Mouse (Mus musculus): ENCODE results near the gene Capzb. TPM values are rescaled to one million over a fixed set of nuclear protein-coding genes. Genes with fewer than 3 reads are reported as not detected.

Gene Capzb
- total and polyA plus RNA-seq, 2 experiments from 2014 or later = 108 to 309 TPM

DNA sequence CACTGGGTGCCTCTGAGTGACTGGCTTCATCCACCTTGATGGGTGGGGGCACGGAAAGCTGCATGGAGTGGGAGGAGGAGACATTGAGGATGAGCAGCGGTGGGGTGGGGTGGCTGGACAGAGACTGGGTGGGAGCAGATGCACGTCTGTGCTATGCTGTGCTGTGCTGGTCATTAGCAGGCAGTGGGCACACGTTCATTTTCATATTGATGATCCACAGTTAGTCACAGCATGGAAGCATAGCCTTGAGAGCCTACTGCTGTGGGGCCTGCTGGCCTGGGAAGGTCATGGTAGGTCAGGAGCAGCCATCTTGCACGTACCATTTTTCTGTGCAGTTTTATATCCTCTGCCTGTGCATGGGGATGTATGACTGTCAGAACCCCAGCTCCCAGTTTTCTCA, 56.0 kb downstream of the Capzb start:
- Histone ChIP-seq H3K27ac (ENCODE audit: low read depth, low read length) (no peak overlapping the region), H3K27me3 (ENCODE audit: insufficient read depth, low read length) (no peaks in the 10 kb centered on the region), H3K4me2 (ENCODE audit: low read depth, low read length, poor library complexity, severe bottlenecking) (no peak overlapping the region), H3K4me1 (ENCODE audit: insufficient read depth, low read length) (peaks cover 3% of the 10 kb centered on the region; the same call in 1 of the 2 replicates), H3K36me3 (ENCODE audit: insufficient read depth, low read length) (0 out of 2 replicates have a peak, but pooled peaks cover 2% of the 10 kb centered on the region), H3K4me3 (ENCODE audit: low read depth, low read length) (no peak overlapping the region), H3K9ac (replicated peaks; ENCODE audit: low read length, poor library complexity, severe bottlenecking) (no peak overlapping the region), H3K9me3 (ENCODE audit: low read length) (no peaks in the 10 kb centered on the region)
- no peak for ATAC-seq (ENCODE audit: low FRiP score)
- no peak for TF ChIP-seq CTCF (IDR thresholded peaks at IDR 0.05)
- DNase-seq (ENCODE audit: low spot score) = no peak
- 61% methylated on average over 5 of the region's 5 CpGs for whole genome bisulfite sequencing

DNA sequence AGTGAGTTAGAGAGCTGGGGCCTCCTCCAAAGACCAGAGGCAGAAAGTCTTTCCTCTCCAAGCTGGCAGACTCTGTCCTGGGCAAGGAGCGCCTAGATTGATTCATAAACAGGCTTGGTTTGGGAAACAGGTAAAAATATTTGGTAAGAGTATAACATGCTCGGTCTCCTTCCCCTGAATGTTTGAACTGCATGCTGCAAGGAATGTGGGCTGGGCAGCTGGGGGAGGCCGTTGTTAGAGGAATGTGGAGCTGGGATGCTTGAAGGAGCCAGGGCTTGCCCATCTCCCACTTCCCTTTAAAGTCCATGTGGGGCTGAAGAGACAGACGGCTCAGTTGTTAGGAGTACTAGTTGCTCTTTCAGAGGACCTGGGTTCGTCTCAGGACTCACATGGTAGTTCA, 57.3 kb downstream of the Capzb start:
- Histone ChIP-seq H3K4me1 (ENCODE audit: insufficient read depth, low read length) (peaks cover 3% of the 10 kb centered on the region; the same call in 1 of the 2 replicates), H3K4me3 (ENCODE audit: low read depth, low read length) (no peak overlapping the region), H3K9ac (replicated peaks; ENCODE audit: low read length, poor library complexity, severe bottlenecking) (no peak overlapping the region), H3K36me3 (ENCODE audit: insufficient read depth, low read length) (0 out of 2 replicates have a peak, but pooled peaks cover 2% of the 10 kb centered on the region), H3K27me3 (ENCODE audit: insufficient read depth, low read length) (no peaks in the 10 kb centered on the region), H3K27ac (ENCODE audit: low read depth, low read length) (no peak overlapping the region), H3K9me3 (ENCODE audit: low read length) (no peaks in the 10 kb centered on the region), H3K4me2 (ENCODE audit: low read depth, low read length, poor library complexity, severe bottlenecking) (no peak overlapping the region)
- ATAC-seq (ENCODE audit: low FRiP score) (no peak), DNase-seq (ENCODE audit: low spot score) (no peak)
- WGBS = 75% methylated on average over 5 of the region's 5 CpGs
- no peak for TF ChIP-seq CTCF (IDR thresholded peaks at IDR 0.05)

DNA sequence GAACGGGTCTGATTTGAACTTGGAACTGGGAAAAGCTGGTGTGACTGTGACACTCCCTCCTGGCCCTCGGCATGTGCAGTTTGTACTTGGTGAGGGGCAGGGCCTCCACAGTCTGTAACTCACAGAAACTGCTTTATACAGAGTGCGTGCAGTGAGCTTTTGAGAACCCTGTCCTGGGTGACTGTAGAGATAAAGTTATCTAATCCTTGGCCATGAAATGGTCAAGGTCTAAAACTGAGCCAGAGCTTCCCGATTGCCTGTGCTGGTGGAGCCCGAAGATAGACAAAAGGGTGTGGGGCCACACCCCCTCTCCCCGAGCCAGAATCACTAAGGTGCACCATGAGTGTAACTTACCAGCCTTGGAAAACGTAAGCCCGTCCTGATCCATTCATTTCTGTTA, 58.2 kb downstream of the Capzb start:
- ATAC-seq (ENCODE audit: low FRiP score) = no peak
- Histone ChIP-seq H3K36me3 (ENCODE audit: insufficient read depth, low read length) (0 out of 2 replicates have a peak, but pooled peaks cover 2% of the 10 kb centered on the region), H3K27ac (ENCODE audit: low read depth, low read length) (no peak overlapping the region; the same call in 1 of the 2 replicates), H3K4me3 (ENCODE audit: low read depth, low read length) (no peak overlapping the region), H3K27me3 (ENCODE audit: insufficient read depth, low read length) (no peaks in the 10 kb centered on the region), H3K9me3 (ENCODE audit: low read length) (no peaks in the 10 kb centered on the region), H3K4me1 (ENCODE audit: insufficient read depth, low read length) (peaks cover 3% of the 10 kb centered on the region; the same call in 1 of the 2 replicates), H3K4me2 (ENCODE audit: low read depth, low read length, poor library complexity, severe bottlenecking) (no peak overlapping the region), H3K9ac (replicated peaks; ENCODE audit: low read length, poor library complexity, severe bottlenecking) (no peak overlapping the region)
- no peak for DNase-seq (ENCODE audit: low spot score)
- TF ChIP-seq CTCF (IDR thresholded peaks at IDR 0.05) = no peak
- WGBS = 71% methylated on average over 8 of the region's 8 CpGs

- H3K27ac ChIP-seq (ENCODE audit: low read depth, low read length) = peak overlapping the region; percentile 38; the same call in 1 of the 2 replicates
- WGBS = 50% methylated on average over 22 of the region's 22 CpGs
- H3K4me1 ChIP-seq (ENCODE audit: insufficient read depth, low read length) = peaks cover 3% of the 10 kb centered on the region; the same call in 1 of the 2 replicates
- no peak overlapping the region for H3K9ac ChIP-seq (replicated peaks; ENCODE audit: low read length, poor library complexity, severe bottlenecking)
- DNase-seq (ENCODE audit: low spot score) (peak; percentile 68), ATAC-seq (ENCODE audit: low FRiP score) (no peak)
- H3K4me2 ChIP-seq (ENCODE audit: low read depth, low read length, poor library complexity, severe bottlenecking) = no peak overlapping the region
- H3K9me3 ChIP-seq (ENCODE audit: low read length) = no peaks in the 10 kb centered on the region
- no peaks in the 10 kb centered on the region for H3K27me3 ChIP-seq (ENCODE audit: insufficient read depth, low read length)
- TF ChIP-seq CTCF (IDR thresholded peaks at IDR 0.05) = peak; percentile 79
- H3K4me3 ChIP-seq (ENCODE audit: low read depth, low read length) = no peak overlapping the region
- peaks cover 7% of the 10 kb centered on the region; the same call in 1 of the 2 replicates for H3K36me3 ChIP-seq (ENCODE audit: insufficient read depth, low read length)
These were observed 59.5 kb downstream of the Capzb start for GRCm38 (mm10) chr4:139252051-139252760.

GRCm38 (mm10) chr4:139253206-139253605, 60.5 kb downstream of the Capzb start:
- H3K36me3 ChIP-seq (ENCODE audit: insufficient read depth, low read length) = peaks cover 13% of the 10 kb centered on the region
- WGBS = 86% methylated on average over 9 of the region's 9 CpGs
- H3K4me2 ChIP-seq (ENCODE audit: low read depth, low read length, poor library complexity, severe bottlenecking) = no peak overlapping the region
- ATAC-seq (ENCODE audit: low FRiP score) = no peak
- H3K27me3 ChIP-seq (ENCODE audit: insufficient read depth, low read length) = no peaks in the 10 kb centered on the region
- no peak overlapping the region for H3K9ac ChIP-seq (replicated peaks; ENCODE audit: low read length, poor library complexity, severe bottlenecking)
- peaks cover 3% of the 10 kb centered on the region; the same call in 1 of the 2 replicates for H3K4me1 ChIP-seq (ENCODE audit: insufficient read depth, low read length)
- no peak overlapping the region for H3K27ac ChIP-seq (ENCODE audit: low read depth, low read length)
- no peak overlapping the region for H3K4me3 ChIP-seq (ENCODE audit: low read depth, low read length)
- TF ChIP-seq CTCF (IDR thresholded peaks at IDR 0.05) = no peak
- no peak for DNase-seq (ENCODE audit: low spot score)
- no peaks in the 10 kb centered on the region for H3K9me3 ChIP-seq (ENCODE audit: low read length)

DNA sequence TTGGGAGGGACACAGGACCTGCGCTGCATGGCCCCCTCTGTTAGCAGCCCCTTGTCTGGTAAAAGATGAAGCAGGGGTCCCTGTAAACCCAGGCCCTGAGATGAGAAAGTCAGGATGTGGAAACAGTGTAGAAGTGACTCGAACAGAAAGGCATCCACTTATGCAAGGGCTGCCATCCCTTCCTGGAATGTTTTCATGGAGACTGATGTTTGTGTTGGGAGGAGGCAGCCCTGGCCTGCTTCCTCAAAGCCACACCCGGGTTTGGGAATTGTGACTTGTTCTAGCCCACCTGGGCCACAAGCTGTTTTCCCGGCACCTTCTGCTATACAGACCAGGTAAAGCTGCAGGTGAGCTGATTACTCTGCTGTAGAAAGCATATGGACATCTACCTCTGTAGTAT, 63.4 kb downstream of the Capzb start:
- H3K9ac ChIP-seq (replicated peaks; ENCODE audit: low read length, poor library complexity, severe bottlenecking) = no peak overlapping the region
- peaks cover 33% of the 10 kb centered on the region for H3K36me3 ChIP-seq (ENCODE audit: insufficient read depth, low read length)
- no peak overlapping the region for H3K4me3 ChIP-seq (ENCODE audit: low read depth, low read length)
- no peaks in the 10 kb centered on the region for H3K9me3 ChIP-seq (ENCODE audit: low read length)
- TF ChIP-seq CTCF (IDR thresholded peaks at IDR 0.05) = no peak
- WGBS = 89% methylated on average over 4 of the region's 4 CpGs
- ATAC-seq (ENCODE audit: low FRiP score) (no peak), DNase-seq (ENCODE audit: low spot score) (no peak)
- H3K4me2 ChIP-seq (ENCODE audit: low read depth, low read length, poor library complexity, severe bottlenecking) = no peak overlapping the region
- H3K27ac ChIP-seq (ENCODE audit: low read depth, low read length) = no peak overlapping the region
- H3K4me1 ChIP-seq (ENCODE audit: insufficient read depth, low read length) = peaks cover 3% of the 10 kb centered on the region; the same call in 1 of the 2 replicates
- H3K27me3 ChIP-seq (ENCODE audit: insufficient read depth, low read length) = no peaks in the 10 kb centered on the region

Data from midbrain, postnatal 0 days (tissue).